Mouse (Mus musculus): ENCODE measurements around the gene Hnrnpc.

Hnrnpc gene

GRCm38 (mm10) chr14:52103856-52104676 lies at the start of gene Hnrnpc:
Gene Hnrnpc, minus strand, starts transcription at chr14:52104028.
- DNase-seq (ENCODE audit: low spot score) = peak; percentile 100

DNA sequence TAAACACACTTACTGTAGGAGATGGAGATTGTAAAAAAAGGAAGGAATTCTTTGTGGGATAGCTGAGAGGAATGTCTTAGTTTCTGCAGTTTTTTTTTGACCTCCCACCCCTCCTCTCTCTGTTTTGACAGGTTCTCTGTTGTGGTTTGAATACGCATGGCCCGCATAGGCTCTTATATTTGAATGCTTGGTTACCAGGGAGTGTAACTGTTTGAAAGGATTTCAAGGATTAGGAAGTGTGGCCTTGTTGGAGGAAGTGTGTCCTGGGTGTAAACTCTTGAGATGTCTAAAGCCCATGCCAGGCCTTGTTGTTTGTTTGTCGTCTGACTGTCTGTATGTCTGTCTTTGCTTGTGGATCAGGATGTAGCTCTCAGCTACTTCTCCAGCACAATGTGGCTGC lies 48.8 kb upstream of the Hnrnpc start:
- DNase-seq (ENCODE audit: low spot score) = no peak

DNA sequence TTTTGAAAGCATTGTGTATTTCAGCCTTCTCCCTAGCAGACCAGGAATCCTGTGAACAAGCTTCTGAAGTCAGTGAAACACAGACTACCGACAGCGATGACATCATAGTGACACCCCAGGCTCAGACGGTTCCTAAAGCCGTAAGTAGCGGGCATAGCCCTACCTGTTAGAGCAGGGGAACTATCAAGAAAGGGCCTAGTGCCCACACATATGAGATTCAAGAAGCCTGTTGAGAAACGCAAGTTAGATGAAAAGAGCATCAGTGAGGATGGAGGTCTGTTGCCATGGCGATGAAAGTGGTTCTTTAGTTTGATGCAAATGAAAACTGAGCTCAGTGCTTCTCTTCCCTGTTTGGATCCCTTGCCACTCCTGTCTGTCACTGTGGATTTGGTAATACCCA lies 48.4 kb upstream of the Hnrnpc start:
- DNase-seq (ENCODE audit: low spot score) = no peak

DNA sequence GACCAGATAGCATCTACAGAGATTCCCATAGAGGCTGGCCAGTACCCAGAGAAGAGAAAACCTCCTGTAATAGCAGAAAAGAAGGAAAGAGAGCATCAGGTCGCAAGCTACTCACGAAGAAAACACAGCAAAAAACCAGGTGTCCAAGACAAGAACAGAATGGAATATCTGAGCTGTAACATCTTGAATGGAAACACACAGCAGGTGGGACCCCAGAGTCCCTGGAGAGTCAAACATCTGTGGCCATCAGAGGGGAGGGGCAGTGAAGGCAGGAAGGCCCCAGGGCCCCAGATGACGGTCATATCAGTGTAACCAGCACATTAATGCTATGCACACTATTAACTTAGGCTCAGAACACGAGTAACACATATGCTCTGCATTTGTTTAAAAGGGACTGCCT lies 46.1 kb upstream of the Hnrnpc start:
- no peak for DNase-seq (ENCODE audit: low spot score)

- no peak for DNase-seq (ENCODE audit: low spot score)
These were observed 42.7 kb upstream of the Hnrnpc start for GRCm38 (mm10) chr14:52146540-52146939.

DNA sequence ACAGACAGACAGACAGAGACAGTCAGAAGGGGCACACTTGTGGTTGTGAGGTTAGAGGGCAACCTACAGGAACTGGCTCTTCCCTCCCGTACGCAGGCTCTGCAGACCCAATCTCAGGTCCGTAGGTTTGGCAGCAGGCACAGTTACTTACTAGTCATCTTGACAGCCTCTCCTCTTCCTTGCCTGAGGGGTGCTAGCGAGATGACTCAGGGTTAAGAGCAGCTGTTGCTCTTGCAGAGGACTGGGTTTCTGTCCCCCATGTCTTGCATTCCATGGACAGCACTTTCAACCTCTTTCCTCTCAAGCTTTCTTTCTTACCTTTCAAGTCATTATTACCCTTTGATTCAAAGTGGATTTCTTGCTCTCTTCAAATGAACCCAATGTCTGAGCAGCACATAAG lies 40.3 kb upstream of the Hnrnpc start:
- DNase-seq (ENCODE audit: low spot score) = no peak

GRCm38 (mm10) chr14:52141445-52142127 lies 37.8 kb upstream of the Hnrnpc start:
- DNase-seq (ENCODE audit: low spot score) = no peak

DNA sequence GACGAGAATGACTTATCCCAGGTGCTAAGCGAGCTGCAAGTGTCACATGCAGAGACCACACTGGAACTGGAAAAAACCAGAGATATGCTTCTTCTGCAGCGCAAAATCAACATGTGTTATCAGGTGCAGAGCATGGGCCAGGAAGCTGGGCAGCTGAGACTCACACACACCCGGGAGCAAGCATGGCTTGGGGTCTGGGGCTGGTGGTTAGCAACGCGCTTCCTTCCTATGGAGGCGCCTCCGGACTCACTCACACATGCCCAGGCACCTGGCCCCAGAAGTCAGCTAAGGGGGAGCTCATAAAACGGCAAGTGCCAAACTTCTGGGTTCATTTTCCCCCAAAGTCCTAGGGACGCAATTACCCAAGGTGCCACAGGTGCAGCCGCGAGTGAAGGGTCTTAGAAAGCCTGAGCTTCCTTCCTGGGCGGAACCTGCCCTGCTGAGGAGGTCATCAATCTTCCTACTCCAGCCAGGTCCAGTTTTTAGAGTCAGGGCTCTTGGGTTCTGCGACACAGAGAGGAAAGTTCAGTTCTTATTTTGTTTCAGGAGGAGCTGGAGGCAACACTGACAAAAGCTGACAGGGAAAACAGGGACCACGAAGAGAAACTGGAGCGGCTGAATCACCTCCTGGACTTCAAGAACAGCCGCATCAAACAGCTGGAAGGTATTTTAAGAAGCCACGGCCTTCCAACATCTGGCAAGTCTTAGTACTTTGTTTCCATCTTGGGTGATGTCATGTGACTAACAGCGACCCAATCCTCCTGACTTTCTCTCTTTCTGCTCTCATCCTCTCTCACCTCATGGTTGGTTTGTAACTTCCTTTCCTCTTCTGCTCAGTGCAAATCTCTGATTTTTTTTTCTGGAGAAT lies 37.0 kb upstream of the Hnrnpc start:
- no peak for DNase-seq (ENCODE audit: low spot score)

- DNase-seq (ENCODE audit: low spot score) = no peak
These were observed 29.8 kb upstream of the Hnrnpc start for GRCm38 (mm10) chr14:52133584-52133983.

GRCm38 (mm10) chr14:52124636-52125035 lies 20.8 kb upstream of the Hnrnpc start:
- no peak for DNase-seq (ENCODE audit: low spot score)

GRCm38 (mm10) chr14:52123918-52124317 lies 20.1 kb upstream of the Hnrnpc start:
- peak; percentile 51 for DNase-seq (ENCODE audit: low spot score)

DNA sequence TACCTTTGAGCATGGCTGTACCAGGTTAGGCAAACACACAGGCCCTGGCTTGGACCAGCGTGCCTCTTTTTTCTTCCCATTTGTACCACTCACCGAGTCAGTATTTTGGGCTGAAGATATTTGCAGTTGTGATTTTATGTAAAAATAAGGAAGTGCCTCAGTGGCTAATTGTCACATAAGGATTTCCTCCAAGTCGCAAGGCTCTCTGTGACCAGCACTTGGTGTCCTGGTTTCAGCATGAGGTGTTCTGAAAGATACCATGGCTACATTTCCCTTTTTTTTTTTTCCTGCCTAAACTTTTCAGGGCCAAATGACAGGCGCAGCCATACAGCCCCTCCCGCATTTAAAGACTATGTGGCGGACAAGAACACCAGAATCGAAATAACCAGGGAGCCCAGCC lies 16.3 kb upstream of the Hnrnpc start:
- no peak for DNase-seq (ENCODE audit: low spot score)

- DNase-seq (ENCODE audit: low spot score) = peak; percentile 49
These were observed 15.2 kb upstream of the Hnrnpc start for GRCm38 (mm10) chr14:52118823-52119608.

DNA sequence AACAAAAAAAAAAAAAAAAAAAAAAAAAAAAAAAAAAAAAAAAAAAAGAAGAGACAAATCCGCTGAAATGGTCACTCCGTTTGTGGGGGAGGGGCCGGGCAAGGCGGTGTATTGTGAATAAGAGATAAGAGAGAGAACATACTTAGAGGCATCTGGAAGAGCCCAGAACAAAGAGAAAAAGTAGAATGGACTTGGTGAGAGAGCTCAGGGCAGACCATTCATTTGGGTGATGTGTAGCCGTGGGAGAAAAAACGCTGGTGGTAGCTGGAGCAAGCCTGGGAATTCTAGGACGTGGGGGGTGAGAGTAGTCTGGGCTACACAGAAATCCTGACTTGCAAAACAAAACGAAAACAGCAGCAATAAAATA lies 14.6 kb upstream of the Hnrnpc start:
- DNase-seq (ENCODE audit: low spot score) = no peak

- DNase-seq (ENCODE audit: low spot score) = no peak
These were observed 13.4 kb upstream of the Hnrnpc start for GRCm38 (mm10) chr14:52117241-52117640.

- DNase-seq (ENCODE audit: low spot score) = no peak
These were observed 10.3 kb upstream of the Hnrnpc start for GRCm38 (mm10) chr14:52114101-52114500.

GRCm38 (mm10) chr14:52110346-52110745 lies 6.5 kb upstream of the Hnrnpc start, which contains the start of gene Rpgrip1:
Gene Rpgrip1, plus strand, starts transcription at chr14:52110704.
- no peak for DNase-seq (ENCODE audit: low spot score)

- DNase-seq (ENCODE audit: low spot score) = no peak
These were observed 4.2 kb upstream of the Hnrnpc start for GRCm38 (mm10) chr14:52108025-52108424.

GRCm38 (mm10) chr14:52106741-52107140 lies 2.9 kb upstream of the Hnrnpc start:
- DNase-seq (ENCODE audit: low spot score) = peak; percentile 23

DNA sequence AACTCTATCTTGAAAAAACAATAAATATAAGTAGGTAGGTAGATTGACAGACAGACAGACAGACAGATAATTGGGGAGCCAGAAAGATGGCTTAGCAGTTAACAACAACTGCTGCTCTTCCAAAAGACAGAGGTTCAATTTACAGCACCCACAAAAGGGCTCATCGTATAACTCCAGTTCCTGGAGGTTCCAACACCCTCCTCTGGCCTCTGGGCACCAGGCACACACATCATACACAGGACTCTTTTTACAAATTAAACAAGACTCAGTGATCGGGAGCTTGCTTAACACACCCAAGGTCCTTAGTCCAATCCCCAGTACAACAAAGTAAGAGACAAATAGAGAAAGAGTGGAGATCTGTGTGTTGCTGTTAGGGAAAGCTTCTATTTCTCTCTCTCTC lies 1.5 kb upstream of the Hnrnpc start:
- no peak for DNase-seq (ENCODE audit: low spot score)

- no peak for DNase-seq (ENCODE audit: low spot score)
These were observed 953 bp upstream of the Hnrnpc start for GRCm38 (mm10) chr14:52104677-52105285.
